Mouse (Mus musculus): ENCODE measurements around the gene Gm49486.

DNA sequence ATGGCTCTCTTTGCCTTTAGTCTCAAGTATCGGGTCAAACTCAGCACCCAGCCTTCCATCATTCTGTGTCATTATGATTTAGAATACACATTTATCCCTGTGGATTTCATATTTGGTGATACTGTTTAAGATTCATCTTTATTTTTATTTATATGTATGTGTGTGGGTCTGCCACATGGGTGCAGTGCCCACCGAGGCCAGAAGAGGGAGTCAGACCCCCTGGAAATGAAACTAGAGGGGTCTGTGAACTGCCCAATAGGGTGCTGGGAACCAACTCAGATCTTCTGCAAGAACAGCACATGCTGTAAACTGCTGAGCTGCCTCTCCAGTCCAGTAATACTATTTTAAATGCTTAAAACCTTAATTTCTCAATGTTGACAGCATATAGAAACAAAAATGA lies 37.8 kb upstream of the Gm49486 start:
- TF ChIP-seq GATA1 (IDR thresholded peaks at IDR 0.05; ENCODE audit: borderline replicate concordance, low read length): no peak
- TF ChIP-seq FLI1 (IDR thresholded peaks at IDR 0.05; ENCODE audit: low read length): no peak
